Mouse (Mus musculus): ENCODE results near the gene 4632433K11Rik.

GRCm38 (mm10) chr7:5029543-5029942, 4.4 kb upstream of the 4632433K11Rik start:
- no peak for TF ChIP-seq GATA1 (IDR thresholded peaks at IDR 0.05; ENCODE audit: low read length)
- TF ChIP-seq TAL1 (IDR thresholded peaks at IDR 0.05; ENCODE audit: low read length), result no peak
